Mouse (Mus musculus): ENCODE data around the gene Fezf2. TPM values are rescaled to one million over a fixed set of nuclear protein-coding genes. Genes with fewer than 3 reads are reported as not detected.

Fezf2 gene
- polyA plus RNA-seq (2015; fragmentation: Nextera tagmentation; extraction: Ambion mirVana) = 5.4 and 6.7 TPM in 2 replicates

- no peak for DNase-seq (ENCODE audit: low spot score)
Measured at GRCm38 (mm10) chr14:12348089-12348488, at the start of gene Fezf2. Gene Fezf2 (minus strand): TSS chr14:12348189.

- DNase-seq (ENCODE audit: low spot score) = no peak
Measured at GRCm38 (mm10) chr14:12397561-12397960, 49.6 kb upstream of the Fezf2 start.

- DNase-seq (ENCODE audit: low spot score) = no peak
Measured at GRCm38 (mm10) chr14:12394318-12394717, 46.3 kb upstream of the Fezf2 start.

- DNase-seq (ENCODE audit: low spot score) = no peak
Measured at GRCm38 (mm10) chr14:12393271-12393861, 45.4 kb upstream of the Fezf2 start.

- DNase-seq (ENCODE audit: low spot score) = no peak
Measured at GRCm38 (mm10) chr14:12391167-12391566, 43.2 kb upstream of the Fezf2 start.

- no peak for DNase-seq (ENCODE audit: low spot score)
Measured at GRCm38 (mm10) chr14:12388806-12389436, 40.9 kb upstream of the Fezf2 start.

- DNase-seq (ENCODE audit: low spot score) = no peak
Measured at GRCm38 (mm10) chr14:12388192-12388795, 40.3 kb upstream of the Fezf2 start.

- no peak for DNase-seq (ENCODE audit: low spot score)
Measured at GRCm38 (mm10) chr14:12387176-12387575, 39.2 kb upstream of the Fezf2 start.

GRCm38 (mm10) chr14:12377883-12378282 lies 29.9 kb upstream of the Fezf2 start:
- DNase-seq (ENCODE audit: low spot score) = no peak

GRCm38 (mm10) chr14:12377289-12377688 lies 29.3 kb upstream of the Fezf2 start:
- no peak for DNase-seq (ENCODE audit: low spot score)

GRCm38 (mm10) chr14:12375451-12375850 lies 27.5 kb upstream of the Fezf2 start:
- no peak for DNase-seq (ENCODE audit: low spot score)

GRCm38 (mm10) chr14:12350271-12350916 lies 2.4 kb upstream of the Fezf2 start:
- no peak for DNase-seq (ENCODE audit: low spot score)

- no peak for DNase-seq (ENCODE audit: low spot score)
Measured at GRCm38 (mm10) chr14:12349334-12350090, 1.5 kb upstream of the Fezf2 start.

GRCm38 (mm10) chr14:12346865-12347600 lies 956 bp downstream of the Fezf2 start:
- DNase-seq (ENCODE audit: low spot score) = no peak

- DNase-seq (ENCODE audit: low spot score) = no peak
Measured at GRCm38 (mm10) chr14:12346011-12346864, 1.8 kb downstream of the Fezf2 start.

GRCm38 (mm10) chr14:12345241-12345921 lies 2.6 kb downstream of the Fezf2 start:
- no peak for DNase-seq (ENCODE audit: low spot score)

- no peak for DNase-seq (ENCODE audit: low spot score)
Measured at GRCm38 (mm10) chr14:12344746-12345240, 3.2 kb downstream of the Fezf2 start.

- no peak for DNase-seq (ENCODE audit: low spot score)
Measured at GRCm38 (mm10) chr14:12344061-12344745, 3.8 kb downstream of the Fezf2 start.

Measured in thymus, postnatal 0 days (tissue).